Mouse (Mus musculus): Measurements from ENCODE around the gene Fndc3a. TPM values are rescaled to one million over a fixed set of nuclear protein-coding genes. Genes with fewer than 3 reads are reported as not detected.

Fndc3a gene
- 10 to 100 TPM; 13.7 to 24.8 (median 19.6) TPM for polyA plus RNA-seq (2017; shearing (Covaris generic))

GRCm38 (mm10) chr14:72709710-72710340, at the start of gene Fndc3a:
TSS of gene Fndc3a (minus strand) at chr14:72710003.
- peak; percentile 73 for ATAC-seq

GRCm38 (mm10) chr14:72752893-72753292, 43.1 kb upstream of the Fndc3a start:
- peak; percentile 95 for ATAC-seq

GRCm38 (mm10) chr14:72750426-72751182, 40.8 kb upstream of the Fndc3a start:
- no peak for ATAC-seq

GRCm38 (mm10) chr14:72748331-72748730, 38.5 kb upstream of the Fndc3a start:
- no peak for ATAC-seq

GRCm38 (mm10) chr14:72741667-72742066, 31.9 kb upstream of the Fndc3a start:
- no peak for ATAC-seq

GRCm38 (mm10) chr14:72740336-72740735, 30.5 kb upstream of the Fndc3a start:
- ATAC-seq: no peak

GRCm38 (mm10) chr14:72739484-72740208, 29.8 kb upstream of the Fndc3a start:
- ATAC-seq: no peak

- ATAC-seq: no peak
These were observed 29.0 kb upstream of the Fndc3a start for GRCm38 (mm10) chr14:72738776-72739175.

GRCm38 (mm10) chr14:72738217-72738616, 28.4 kb upstream of the Fndc3a start:
- no peak for ATAC-seq

GRCm38 (mm10) chr14:72725865-72726264, 16.1 kb upstream of the Fndc3a start:
- no peak for ATAC-seq

- ATAC-seq: no peak
These were observed 12.7 kb upstream of the Fndc3a start for GRCm38 (mm10) chr14:72722274-72723053.

- ATAC-seq: no peak
These were observed 6.4 kb upstream of the Fndc3a start for GRCm38 (mm10) chr14:72716175-72716574.

- ATAC-seq: no peak
These were observed 1.3 kb upstream of the Fndc3a start for GRCm38 (mm10) chr14:72711130-72711529.

- peak; percentile 30 for ATAC-seq
These were observed 681 bp upstream of the Fndc3a start for GRCm38 (mm10) chr14:72710341-72711027.

GRCm38 (mm10) chr14:72709091-72709709, 603 bp downstream of the Fndc3a start:
- peak; percentile 42 for ATAC-seq

GRCm38 (mm10) chr14:72708581-72708991, 1.2 kb downstream of the Fndc3a start:
- no peak for ATAC-seq

GRCm38 (mm10) chr14:72700056-72700455, 9.7 kb downstream of the Fndc3a start:
- no peak for ATAC-seq

- no peak for ATAC-seq
These were observed 18.4 kb downstream of the Fndc3a start for GRCm38 (mm10) chr14:72691406-72691805.

- ATAC-seq: no peak
These were observed 20.3 kb downstream of the Fndc3a start for GRCm38 (mm10) chr14:72689525-72689924.

- ATAC-seq: no peak
These were observed 24.9 kb downstream of the Fndc3a start for GRCm38 (mm10) chr14:72684857-72685370.

GRCm38 (mm10) chr14:72677247-72677646, 32.6 kb downstream of the Fndc3a start:
- ATAC-seq: no peak

All from inflammation-experienced regulatory T-cells, adult 6 months (primary cell).